Mouse (Mus musculus) myocyte (in vitro differentiated cells): ENCODE measurements around the gene Nxt2.

Source experiments
- CEBPB ChIP-seq: IDR thresholded peaks from 2 replicates; pipeline ENCODE4 v1.6.1; 2011; ENCODE audit warnings: mild to moderate bottlenecking, moderate library complexity; ENCODE audit not compliant: poor library complexity, insufficient read depth, severe bottlenecking
- E2F4 ChIP-seq: IDR thresholded peaks from one replicate; pipeline ENCODE4 v1.6.1; 2011; ENCODE audit warnings: mild to moderate bottlenecking, control low read depth, moderate library complexity; ENCODE audit not compliant: insufficient read depth
- MAX ChIP-seq: IDR thresholded peaks from one replicate; pipeline ENCODE4 v1.6.1; 2011; ENCODE audit warnings: low read depth, mild to moderate bottlenecking, control low read depth
- MYOG ChIP-seq, 3 experiments: IDR thresholded peaks; one replicate each; pipeline ENCODE4 v1.6.1; 2011; ENCODE audit warnings: control low read depth in 2 of 3, low read depth in 2 of 3, mild to moderate bottlenecking in 2 of 3; ENCODE audit not compliant: insufficient read length in 2 of 3, control insufficient read depth in 1 of 3, insufficient read depth in 1 of 3
- POLR2A ChIP-seq: IDR thresholded peaks from one replicate; pipeline ENCODE4 v1.6.1; 2011; ENCODE audit warnings: low read depth, mild to moderate bottlenecking, control low read depth, moderate library complexity; ENCODE audit not compliant: insufficient read length
- POLR2AphosphoS2 ChIP-seq: IDR thresholded peaks from one replicate; pipeline ENCODE4 v1.6.1; 2011; ENCODE audit warnings: low read depth, control low read depth; ENCODE audit not compliant: insufficient read length
- TCF12 ChIP-seq: IDR thresholded peaks from one replicate; pipeline ENCODE4 v1.6.1; 2011; ENCODE audit warnings: mild to moderate bottlenecking, control low read depth; ENCODE audit not compliant: poor library complexity, insufficient read depth, severe bottlenecking
- TCF3 ChIP-seq: IDR thresholded peaks from one replicate; pipeline ENCODE4 v1.6.1; 2011; ENCODE audit warnings: low read depth, control low read depth; ENCODE audit not compliant: insufficient read length
- USF1 ChIP-seq: IDR thresholded peaks from one replicate; pipeline ENCODE4 v1.6.1; 2011; ENCODE audit warnings: low read depth, mild to moderate bottlenecking, control low read depth, moderate library complexity

DNA sequence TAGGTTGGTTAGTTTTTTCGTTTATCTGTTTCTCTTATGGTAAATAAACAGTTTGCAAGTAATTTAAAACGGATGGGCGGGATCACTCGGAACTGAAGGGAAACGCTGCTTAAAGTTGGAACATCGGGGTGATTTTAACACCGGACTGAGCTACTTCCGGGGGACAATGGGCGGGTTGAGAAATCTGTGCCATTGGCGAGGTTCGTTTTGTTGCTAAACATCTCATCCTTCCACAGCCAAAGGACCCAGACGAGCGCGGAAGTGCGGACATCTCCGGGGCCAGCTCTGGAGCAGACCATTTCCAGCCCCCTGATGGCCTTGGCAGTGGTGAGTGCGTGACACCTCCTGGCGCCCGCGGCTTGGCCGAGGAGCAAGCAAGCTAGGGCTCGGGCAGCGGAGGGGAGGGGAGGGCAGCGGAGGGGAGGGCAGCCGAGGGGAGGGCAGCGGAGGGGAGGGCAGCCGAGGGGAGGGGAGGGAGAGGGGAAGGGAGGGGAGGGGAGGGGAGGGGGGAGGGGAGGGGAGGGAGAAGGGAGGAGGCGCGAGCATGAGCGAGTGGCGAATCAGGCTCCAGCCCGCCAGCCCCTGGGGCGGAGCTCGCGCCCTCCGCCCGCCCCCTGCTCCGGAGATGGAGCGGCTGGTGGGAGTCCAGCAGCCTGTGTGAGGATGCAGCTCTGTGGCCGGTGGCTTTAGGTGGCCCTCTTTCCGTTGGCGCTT lies 1.6 kb downstream of the Nxt2 start:
- TF ChIP-seq MAX (no peak), POLR2AphosphoS2 (no peak), POLR2A (no peak), TCF12 (no peak), MYOG (IDR thresholded peaks at IDR 0.05; ENCODE audit: control insufficient read depth in 1 of 3, insufficient read depth in 1 of 3, insufficient read length in 2 of 3, low read depth in 2 of 3) (no peak), USF1 (no peak), E2F4 (no peak), CEBPB (no peak), TCF3 (no peak)
